Mouse (Mus musculus): ENCODE results near the gene Prss30. TPM values are rescaled to one million over a fixed set of nuclear protein-coding genes. Genes with fewer than 3 reads are reported as not detected.

Prss30 gene
- polyA plus RNA-seq, 1 experiment from 2014 or later: not detected

DNA sequence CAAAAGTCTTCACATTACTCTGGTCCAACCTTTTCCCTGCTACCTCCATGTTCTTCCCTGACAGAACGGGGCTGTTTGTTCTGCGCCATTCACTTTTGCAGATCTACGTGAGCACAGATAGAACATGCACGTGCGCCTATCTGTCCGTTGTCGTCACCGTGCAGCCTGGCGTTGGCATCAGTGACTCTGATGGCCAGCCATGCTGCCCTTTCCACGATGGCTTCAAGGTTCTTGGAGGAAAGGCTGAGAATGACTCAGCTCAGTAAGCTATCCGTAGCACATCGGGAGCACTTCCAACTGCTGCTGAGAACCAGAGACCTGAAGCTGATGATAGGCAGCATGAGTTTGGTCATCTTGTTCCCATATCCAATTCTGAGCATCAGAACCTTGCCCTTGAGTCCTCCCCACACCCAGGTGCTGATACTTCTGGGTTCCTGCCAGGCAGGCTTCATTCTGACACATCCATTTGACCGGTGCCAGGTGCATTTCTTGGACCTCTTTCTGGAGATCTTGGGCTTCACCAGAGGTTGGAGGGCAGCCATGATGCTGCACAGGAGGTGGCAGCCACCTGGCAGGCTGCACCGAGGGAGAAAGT, 23.8 kb upstream of the Prss30 start:
- WGBS: 91% methylated on average over 14 of the region's 14 CpGs
- Histone ChIP-seq H3K4me1 (no peaks in the 10 kb centered on the region), H3K27ac (no peak overlapping the region), H3K9ac (no peak overlapping the region), H3K27me3 (no peaks in the 10 kb centered on the region), H3K4me2 (replicated peaks) (no peak overlapping the region), H3K36me3 (no peaks in the 10 kb centered on the region), H3K9me3 (peaks cover 4% of the 10 kb centered on the region; the same call in 1 of the 2 replicates), H3K4me3 (no peak overlapping the region)
- ATAC-seq (ENCODE audit: low FRiP score, low read depth): no peak

DNA sequence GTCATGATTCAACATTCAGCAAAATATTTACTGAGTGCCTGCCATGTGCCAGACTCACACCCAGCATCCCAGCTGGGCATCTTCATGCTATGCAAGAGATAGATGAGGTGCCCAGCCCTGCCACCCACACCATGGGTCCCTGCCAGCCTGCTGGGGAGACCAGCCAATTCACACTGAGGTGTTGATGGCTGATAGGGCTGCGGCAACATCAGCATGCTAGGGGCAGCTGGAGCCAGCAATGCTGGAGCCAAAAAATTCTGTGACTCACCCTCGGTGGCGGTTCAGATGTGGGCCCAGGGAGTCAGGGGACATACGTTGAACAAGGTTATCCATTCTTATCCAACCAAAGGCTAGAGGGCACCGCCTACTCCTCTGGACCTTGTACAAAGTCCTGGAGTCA, 20.0 kb upstream of the Prss30 start:
- no peak for ATAC-seq (ENCODE audit: low FRiP score, low read depth)
- WGBS: 35% methylated on average over 5 of the region's 5 CpGs
- H3K4me3 ChIP-seq: no peak overlapping the region

DNA sequence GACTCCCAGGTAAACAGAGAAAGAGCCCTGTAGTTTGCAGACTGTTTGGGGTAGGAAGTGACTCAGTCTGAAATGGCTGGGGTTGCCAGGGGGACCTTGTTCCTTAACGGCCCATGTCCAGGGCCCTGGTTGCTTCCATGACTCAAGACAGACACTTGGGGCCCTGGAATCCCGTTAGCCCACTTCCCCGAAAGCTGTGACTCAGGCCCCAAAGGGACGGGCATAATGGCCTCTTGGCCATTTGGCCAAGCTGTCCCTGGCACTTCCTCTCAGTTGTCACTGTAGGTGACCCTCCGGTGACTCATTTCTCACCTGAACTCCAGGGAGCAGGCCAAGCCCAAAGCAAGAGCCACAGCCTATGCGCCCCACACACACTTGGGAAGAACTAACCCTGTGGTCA, 18.0 kb upstream of the Prss30 start:
- H3K9ac ChIP-seq: no peak overlapping the region
- no peak overlapping the region for H3K4me2 ChIP-seq (replicated peaks)
- H3K27me3 ChIP-seq: peaks cover 4% of the 10 kb centered on the region; the same call in 1 of the 2 replicates
- H3K27ac ChIP-seq: no peak overlapping the region
- no peaks in the 10 kb centered on the region for H3K36me3 ChIP-seq
- 41% methylated on average over 6 of the region's 6 CpGs for WGBS
- H3K4me1 ChIP-seq: peaks cover 4% of the 10 kb centered on the region; the same call in 1 of the 2 replicates
- no peak overlapping the region for H3K4me3 ChIP-seq
- no peaks in the 10 kb centered on the region for H3K9me3 ChIP-seq
- ATAC-seq (ENCODE audit: low FRiP score, low read depth): no peak

More for the DNA sequence above, 20.0 kb upstream of the Prss30 start:
- H3K4me1 ChIP-seq: no peaks in the 10 kb centered on the region
- H3K27ac ChIP-seq: no peak overlapping the region
- no peaks in the 10 kb centered on the region for H3K36me3 ChIP-seq
- H3K4me2 ChIP-seq (replicated peaks): no peak overlapping the region
- no peak overlapping the region for H3K9ac ChIP-seq
- peaks cover 4% of the 10 kb centered on the region; the same call in 1 of the 2 replicates for H3K9me3 ChIP-seq
- H3K27me3 ChIP-seq: peaks cover 4% of the 10 kb centered on the region; the same call in 1 of the 2 replicates

DNA sequence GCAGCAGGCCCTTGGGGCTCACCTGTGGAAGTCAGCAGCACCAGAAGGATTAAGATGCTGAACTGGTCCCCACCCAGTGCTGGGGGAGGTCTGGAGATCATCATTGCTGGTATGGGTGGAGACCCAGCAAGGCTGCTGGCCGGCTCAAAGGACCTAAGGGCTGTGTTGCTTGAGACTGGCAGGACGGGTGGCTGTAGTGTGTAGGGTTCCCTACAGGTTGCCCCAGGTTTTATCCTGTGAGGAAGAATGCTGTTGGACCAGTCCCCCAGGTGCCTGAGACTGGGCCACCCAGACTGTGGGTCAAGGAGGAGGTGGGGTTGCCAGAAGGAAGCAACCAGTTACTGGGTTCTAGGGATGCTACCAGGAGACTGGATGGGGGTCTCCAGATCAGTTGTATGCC, 17.5 kb upstream of the Prss30 start, which contains the start of gene Prss22:
Gene Prss22 (minus strand): TSS at position 200 of the 400 bp plus-strand sequence.
- Histone ChIP-seq H3K4me2 (replicated peaks) (no peak within 1 kb of the TSS), H3K9ac (no peak within 1 kb of the TSS), H3K27me3 (peaks cover 4% of the 10 kb centered on the region; the same call in 1 of the 2 replicates), H3K4me1 (peaks cover 4% of the 10 kb centered on the region; the same call in 1 of the 2 replicates), H3K4me3 (no peak within 1 kb of the TSS), H3K9me3 (no peaks in the 10 kb centered on the region), H3K36me3 (no peaks in the 10 kb centered on the region), H3K27ac (no peak within 1 kb of the TSS)
- 63% methylated on average over 2 of the region's 2 CpGs for WGBS
- ATAC-seq (ENCODE audit: low FRiP score, low read depth): peak; percentile 9; the same call in 1 of the 2 replicates

DNA sequence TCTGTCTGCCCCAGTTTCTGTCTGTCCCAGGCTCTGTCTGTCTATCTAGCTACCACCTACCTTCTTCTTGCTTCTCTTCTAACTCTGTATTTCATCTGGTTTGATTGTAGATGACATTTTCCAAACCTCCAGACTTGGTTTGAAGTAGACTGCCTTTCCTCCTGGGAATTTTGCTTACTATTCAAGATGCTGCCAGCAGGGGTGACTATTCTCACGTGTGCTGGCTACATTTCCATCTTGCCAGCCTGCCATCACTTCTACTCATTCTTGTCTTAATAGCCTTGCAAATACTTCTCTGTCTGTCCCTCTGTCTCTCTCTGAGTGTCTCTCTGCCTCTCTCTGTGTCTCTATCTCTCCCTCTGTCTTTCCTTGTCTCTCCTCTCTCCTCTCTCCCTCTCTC, 15.1 kb upstream of the Prss30 start:
- Histone ChIP-seq H3K27me3 (peaks cover 4% of the 10 kb centered on the region; the same call in 1 of the 2 replicates), H3K9ac (no peak overlapping the region), H3K4me2 (replicated peaks) (no peak overlapping the region), H3K27ac (no peak overlapping the region), H3K36me3 (no peaks in the 10 kb centered on the region), H3K4me3 (no peak overlapping the region), H3K9me3 (no peaks in the 10 kb centered on the region), H3K4me1 (peaks cover 4% of the 10 kb centered on the region; the same call in 1 of the 2 replicates)
- 33% methylated on average over 1 of the region's 1 CpGs for WGBS
- no peak for ATAC-seq (ENCODE audit: low FRiP score, low read depth)

DNA sequence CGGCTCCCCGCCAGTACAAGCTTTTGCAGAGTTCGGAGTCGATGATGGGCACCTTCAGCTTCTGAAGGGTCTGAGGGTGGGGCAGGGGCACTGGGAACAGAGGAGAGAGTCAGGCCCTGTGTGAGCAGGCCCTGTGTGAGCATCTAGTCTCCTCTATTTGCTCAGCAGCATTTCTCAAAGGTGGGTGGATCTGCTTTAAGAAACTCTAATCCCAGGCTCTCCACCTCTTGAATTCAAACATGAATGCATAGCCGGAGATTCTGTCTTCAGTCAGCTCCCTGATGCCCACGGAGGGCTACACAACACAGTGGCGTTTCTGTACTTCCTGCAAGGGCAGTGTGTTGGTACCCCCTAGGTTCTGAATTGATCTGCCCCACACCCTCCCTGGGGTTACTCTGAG, 14.3 kb upstream of the Prss30 start:
- WGBS: 77% methylated on average over 7 of the region's 7 CpGs
- Histone ChIP-seq H3K4me3 (no peak overlapping the region), H3K4me1 (peaks cover 4% of the 10 kb centered on the region; the same call in 1 of the 2 replicates), H3K36me3 (no peaks in the 10 kb centered on the region), H3K27me3 (peaks cover 4% of the 10 kb centered on the region; the same call in 1 of the 2 replicates), H3K9me3 (no peaks in the 10 kb centered on the region), H3K4me2 (replicated peaks) (no peak overlapping the region), H3K27ac (no peak overlapping the region), H3K9ac (no peak overlapping the region)
- no peak for ATAC-seq (ENCODE audit: low FRiP score, low read depth)

DNA sequence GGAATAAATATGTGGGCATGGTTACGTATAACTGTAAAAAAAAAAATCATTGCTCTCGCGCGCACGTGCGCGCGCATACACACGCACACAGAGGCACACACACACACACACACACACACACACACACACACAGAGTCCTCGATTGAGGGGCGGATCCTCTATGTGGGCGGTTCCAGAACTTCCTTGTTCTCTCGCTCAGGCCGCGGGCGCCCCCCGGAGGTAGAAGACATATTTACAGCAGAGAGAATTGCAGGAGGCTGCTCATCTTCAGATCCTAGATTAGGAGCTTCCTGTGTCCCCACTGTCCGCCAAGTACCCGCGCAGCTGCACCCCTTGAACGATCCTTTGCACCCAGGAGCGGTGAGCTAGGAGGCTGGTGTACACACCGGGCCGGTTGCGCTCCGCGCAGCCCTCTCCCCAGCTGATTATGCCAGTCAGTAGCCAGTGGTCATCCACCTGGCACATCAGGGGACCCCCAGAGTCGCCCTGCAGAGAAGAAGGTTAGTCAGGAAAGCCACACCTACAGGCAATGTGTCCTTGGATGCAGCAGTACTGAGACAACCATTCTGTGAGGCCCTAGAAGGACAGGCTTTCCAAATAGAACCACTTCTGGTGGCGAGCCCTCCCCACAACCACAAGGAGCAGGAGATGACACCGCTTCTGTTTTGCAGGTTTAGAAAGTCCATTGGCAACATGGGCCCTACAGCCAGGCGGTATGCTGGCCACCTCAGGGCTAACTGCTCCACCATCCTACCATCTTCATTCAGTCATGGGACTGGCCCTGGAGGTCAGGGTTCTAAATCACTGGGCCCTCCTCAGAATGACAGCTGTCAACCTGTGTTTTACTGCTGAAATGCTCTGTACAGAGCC, 13.4 kb upstream of the Prss30 start:
- Histone ChIP-seq H3K4me3 (peak overlapping the region; percentile 34), H3K27ac (no peak overlapping the region), H3K9me3 (no peaks in the 10 kb centered on the region), H3K27me3 (peaks cover 4% of the 10 kb centered on the region; the same call in 1 of the 2 replicates), H3K9ac (peak overlapping the region; percentile 65), H3K4me1 (peaks cover 4% of the 10 kb centered on the region; the same call in 1 of the 2 replicates), H3K4me2 (replicated peaks) (peak overlapping the region; percentile 67), H3K36me3 (no peaks in the 10 kb centered on the region)
- WGBS: 10% methylated on average over 31 of the region's 31 CpGs
- ATAC-seq (ENCODE audit: low FRiP score, low read depth): peak; percentile 61

DNA sequence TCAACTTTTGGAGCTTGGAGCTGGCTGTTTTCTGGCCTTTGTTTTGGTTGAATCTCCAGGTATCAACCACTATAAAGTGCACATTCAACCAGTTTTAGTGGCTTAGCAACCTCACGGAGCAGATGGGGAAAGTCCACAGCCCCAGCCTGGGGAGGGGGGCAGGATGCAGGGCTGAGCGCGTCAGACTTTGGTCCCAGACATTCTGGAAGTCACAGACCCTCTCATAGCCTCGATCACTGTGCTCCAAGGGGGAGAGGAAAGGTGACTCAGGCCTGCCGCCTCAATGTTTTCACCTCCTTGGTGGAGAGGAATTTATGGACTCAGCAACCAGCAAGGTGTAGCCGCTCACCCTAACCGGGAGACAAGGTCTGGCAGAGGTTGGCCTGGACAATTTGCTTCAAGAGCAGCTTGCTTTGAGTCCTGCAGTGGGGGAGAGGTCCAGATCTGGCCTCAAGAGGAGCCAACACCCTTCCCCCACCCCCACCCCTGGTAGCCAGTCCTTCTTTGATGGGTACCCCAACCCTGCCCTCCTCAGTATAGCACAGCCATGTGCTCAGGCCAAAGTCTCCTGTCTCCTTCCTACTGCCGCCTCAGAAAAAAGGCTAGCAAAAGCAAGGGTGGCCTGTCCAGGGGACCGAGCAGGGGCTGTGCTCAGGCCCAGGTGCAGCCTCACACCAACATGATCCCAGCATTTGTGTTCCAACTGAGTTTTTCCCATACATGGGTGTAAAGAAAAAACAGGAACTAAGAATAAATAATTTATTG, 12.6 kb upstream of the Prss30 start:
- peak; percentile 52; the same call in 1 of the 2 replicates for ATAC-seq (ENCODE audit: low FRiP score, low read depth)
- Histone ChIP-seq H3K4me1 (peaks cover 4% of the 10 kb centered on the region; the same call in 1 of the 2 replicates), H3K9me3 (no peaks in the 10 kb centered on the region), H3K9ac (peak overlapping the region; percentile 43; the same call in 1 of the 2 replicates), H3K27me3 (peaks cover 4% of the 10 kb centered on the region; the same call in 1 of the 2 replicates), H3K36me3 (no peaks in the 10 kb centered on the region), H3K4me2 (replicated peaks) (peak overlapping the region; percentile 67), H3K4me3 (peak overlapping the region; percentile 34), H3K27ac (no peak overlapping the region; the same call in 1 of the 2 replicates)
- WGBS: 60% methylated on average over 9 of the region's 9 CpGs

DNA sequence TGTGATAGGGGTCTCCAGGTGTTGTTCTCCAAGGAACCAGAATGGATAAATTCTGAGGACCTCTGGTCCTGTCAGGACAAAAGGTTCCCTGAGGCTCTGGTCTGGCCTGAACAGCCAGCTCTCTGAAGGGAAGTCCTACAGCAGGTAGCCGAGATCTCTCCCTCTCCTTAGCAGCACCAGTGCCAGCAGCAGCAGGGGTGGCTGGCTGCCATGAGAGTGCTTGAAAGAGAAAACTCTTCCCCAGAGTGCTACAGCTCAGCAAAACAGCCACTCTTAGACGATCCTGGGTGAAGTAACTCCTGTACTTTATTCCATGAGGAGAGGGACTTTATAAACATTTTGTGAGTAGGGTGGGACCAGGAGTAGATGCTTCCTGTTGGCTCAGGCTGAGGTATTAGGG, 9.4 kb upstream of the Prss30 start:
- no peak for ATAC-seq (ENCODE audit: low FRiP score, low read depth)
- Histone ChIP-seq H3K4me2 (replicated peaks) (no peak overlapping the region), H3K9me3 (no peaks in the 10 kb centered on the region), H3K9ac (no peak overlapping the region), H3K36me3 (no peaks in the 10 kb centered on the region), H3K27ac (no peak overlapping the region), H3K27me3 (no peaks in the 10 kb centered on the region), H3K4me1 (peaks cover 4% of the 10 kb centered on the region; the same call in 1 of the 2 replicates), H3K4me3 (no peak overlapping the region)
- 45% methylated on average over 2 of the region's 2 CpGs for WGBS

DNA sequence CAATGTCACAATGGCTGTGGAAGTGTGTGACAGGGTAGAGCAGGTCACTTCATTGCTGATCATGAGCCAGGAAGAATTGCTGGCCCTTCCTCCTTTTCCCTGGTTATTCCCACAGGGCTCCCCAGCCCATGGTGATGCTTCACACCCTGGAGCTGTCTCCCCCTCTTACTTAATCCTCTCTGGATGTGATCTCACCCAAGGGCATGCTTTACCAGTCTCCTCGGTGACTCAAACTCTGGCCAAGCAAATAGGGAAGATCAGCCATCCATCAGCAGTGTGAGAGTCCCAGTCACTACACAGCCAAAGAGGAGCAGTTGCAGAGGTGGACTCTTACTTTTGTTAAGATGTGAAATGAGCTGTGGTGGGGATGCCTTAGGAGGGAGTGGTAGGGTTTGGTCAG, 4.6 kb upstream of the Prss30 start:
- ATAC-seq (ENCODE audit: low FRiP score, low read depth): no peak
- H3K4me1 ChIP-seq: no peaks in the 10 kb centered on the region
- H3K36me3 ChIP-seq: no peaks in the 10 kb centered on the region
- no peaks in the 10 kb centered on the region for H3K9me3 ChIP-seq
- H3K27me3 ChIP-seq: no peaks in the 10 kb centered on the region
- 83% methylated on average over 1 of the region's 1 CpGs for WGBS
- H3K4me2 ChIP-seq (replicated peaks): no peak overlapping the region
- H3K4me3 ChIP-seq: no peak overlapping the region
- no peak overlapping the region for H3K27ac ChIP-seq
- no peak overlapping the region for H3K9ac ChIP-seq

DNA sequence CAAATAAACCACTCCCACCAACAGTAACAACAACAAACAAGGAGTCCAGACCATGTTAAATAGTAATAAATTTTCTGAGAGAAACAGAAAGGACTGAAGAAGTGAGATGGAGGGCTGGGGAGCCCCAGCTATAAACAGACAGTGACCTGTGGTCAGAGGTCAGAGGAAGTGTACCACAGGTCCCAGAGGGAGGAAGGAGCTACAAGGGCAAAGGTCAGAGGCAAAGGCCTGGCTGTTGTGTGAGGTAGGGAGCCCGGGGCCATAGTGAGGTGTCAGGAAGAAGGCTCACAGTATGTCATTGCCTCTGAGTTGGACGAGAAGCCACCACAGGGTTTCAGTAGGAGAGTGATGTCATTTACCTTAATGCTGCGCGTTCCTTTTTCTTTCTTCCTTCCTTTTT, 2.5 kb upstream of the Prss30 start:
- no peak overlapping the region for H3K4me2 ChIP-seq (replicated peaks)
- H3K36me3 ChIP-seq: no peaks in the 10 kb centered on the region
- no peaks in the 10 kb centered on the region for H3K4me1 ChIP-seq
- H3K27me3 ChIP-seq: no peaks in the 10 kb centered on the region
- no peak for ATAC-seq (ENCODE audit: low FRiP score, low read depth)
- no peak overlapping the region for H3K27ac ChIP-seq
- H3K4me3 ChIP-seq: no peak overlapping the region
- no peak overlapping the region for H3K9ac ChIP-seq
- H3K9me3 ChIP-seq: no peaks in the 10 kb centered on the region
- WGBS: 53% methylated on average over 4 of the region's 4 CpGs

Data from limb, embryonic 13.5 days (tissue).